Mouse (Mus musculus): ENCODE measurements at regions not wholly inside any gene's neighbourhood (a gene's known extent, or its start where the extent isn't known, plus 50 kb on each side); places are given as distances from the start of the nearest gene placed in this dataset.

DNA sequence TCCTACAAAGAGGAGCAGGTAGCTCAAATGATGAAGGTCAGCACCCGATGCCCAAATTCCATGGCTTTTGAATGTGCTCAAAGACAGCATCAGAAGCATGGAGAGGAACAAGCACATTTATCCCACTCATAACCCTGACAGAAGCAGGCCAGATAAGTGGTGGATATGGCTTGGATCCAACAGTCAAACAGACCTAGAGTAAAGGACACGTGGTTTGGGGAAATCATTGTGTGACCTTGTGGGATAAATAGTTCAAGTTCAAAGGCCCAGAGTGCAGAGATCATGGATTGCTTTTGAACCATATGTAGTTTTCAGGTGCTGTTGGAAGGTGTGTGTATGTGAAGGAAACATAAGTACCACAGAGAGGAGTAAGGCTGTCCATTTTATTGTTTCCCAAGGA lies 94.9 kb upstream of the H2al1a start:
- TF ChIP-seq CTCF (conservative IDR thresholded peaks at IDR 0.05; ENCODE audit: low read length), result no peak
- TF ChIP-seq POU5F1 (IDR thresholded peaks at IDR 0.05; ENCODE audit: borderline replicate concordance, low read length), result no peak
- TF ChIP-seq NANOG (IDR thresholded peaks at IDR 0.05; ENCODE audit: borderline replicate concordance, low read length), result no peak
- no peaks in the 10 kb centered on the region for H3K4me1 ChIP-seq (replicated peaks; ENCODE audit: low read depth, low read length)
- H3K4me3 ChIP-seq (replicated peaks; ENCODE audit: low read length), result no peak overlapping the region
- no peaks in the 10 kb centered on the region for H3K9me3 ChIP-seq (ENCODE audit: low read length)
- H3K27me3 ChIP-seq (ENCODE audit: insufficient read depth, low read length), result no peaks in the 10 kb centered on the region
- H3K36me3 ChIP-seq (ENCODE audit: insufficient read depth, low read length), result no peaks in the 10 kb centered on the region

DNA sequence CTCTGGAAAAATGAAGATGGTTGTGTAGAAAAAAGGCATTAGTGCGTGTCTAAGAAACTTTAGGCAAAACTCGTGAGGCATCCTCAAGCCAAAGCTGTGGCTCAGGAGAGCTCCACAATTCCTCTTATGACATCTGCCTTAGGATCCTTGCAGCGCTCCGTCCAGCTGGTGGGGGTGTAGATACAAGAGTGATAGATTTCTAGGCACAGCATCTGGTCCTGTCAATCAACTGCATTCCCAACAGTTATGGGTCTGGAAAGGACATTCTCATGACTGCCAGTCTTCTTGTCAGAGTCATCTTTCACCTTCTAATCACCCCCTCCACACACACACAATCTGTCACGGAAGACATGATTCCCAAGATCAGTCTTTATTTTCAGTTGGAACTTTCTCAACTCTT lies 89.2 kb upstream of the H2al1a start:
- no peaks in the 10 kb centered on the region for H3K4me1 ChIP-seq (replicated peaks; ENCODE audit: low read depth, low read length)
- no peaks in the 10 kb centered on the region for H3K36me3 ChIP-seq (ENCODE audit: insufficient read depth, low read length)
- no peaks in the 10 kb centered on the region for H3K27me3 ChIP-seq (ENCODE audit: insufficient read depth, low read length)
- H3K4me3 ChIP-seq (replicated peaks; ENCODE audit: low read length), result no peak overlapping the region
- no peak for TF ChIP-seq NANOG (IDR thresholded peaks at IDR 0.05; ENCODE audit: borderline replicate concordance, low read length)
- TF ChIP-seq POU5F1 (IDR thresholded peaks at IDR 0.05; ENCODE audit: borderline replicate concordance, low read length), result no peak
- no peak for TF ChIP-seq CTCF (conservative IDR thresholded peaks at IDR 0.05; ENCODE audit: low read length)
- no peaks in the 10 kb centered on the region for H3K9me3 ChIP-seq (ENCODE audit: low read length)

DNA sequence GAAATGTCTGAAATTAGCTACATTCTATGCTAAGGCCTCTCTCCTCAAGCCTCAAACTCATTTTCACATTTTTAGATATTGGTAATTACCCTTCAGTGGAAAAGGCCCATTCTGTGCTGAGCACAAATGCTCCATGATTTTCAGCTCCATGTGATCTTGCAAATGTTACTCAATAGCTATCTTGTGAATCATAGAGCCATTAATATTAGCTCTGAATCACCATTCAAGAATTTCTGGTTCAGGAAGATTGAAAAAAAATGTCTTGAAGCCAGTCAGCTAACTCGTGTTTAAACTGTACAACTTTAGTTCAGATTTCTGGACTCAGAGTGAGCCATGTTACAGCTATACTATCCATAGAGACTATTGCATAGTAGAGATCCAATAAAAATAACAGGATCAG lies 86.2 kb upstream of the H2al1a start:
- no peak for TF ChIP-seq NANOG (IDR thresholded peaks at IDR 0.05; ENCODE audit: borderline replicate concordance, low read length)
- TF ChIP-seq CTCF (conservative IDR thresholded peaks at IDR 0.05; ENCODE audit: low read length), result no peak
- no peak for TF ChIP-seq POU5F1 (IDR thresholded peaks at IDR 0.05; ENCODE audit: borderline replicate concordance, low read length)
- Histone ChIP-seq H3K4me1 (replicated peaks; ENCODE audit: low read depth, low read length) (no peaks in the 10 kb centered on the region), H3K36me3 (ENCODE audit: insufficient read depth, low read length) (no peaks in the 10 kb centered on the region), H3K27me3 (ENCODE audit: insufficient read depth, low read length) (no peaks in the 10 kb centered on the region), H3K9me3 (ENCODE audit: low read length) (no peaks in the 10 kb centered on the region), H3K4me3 (replicated peaks; ENCODE audit: low read length) (no peak overlapping the region)

DNA sequence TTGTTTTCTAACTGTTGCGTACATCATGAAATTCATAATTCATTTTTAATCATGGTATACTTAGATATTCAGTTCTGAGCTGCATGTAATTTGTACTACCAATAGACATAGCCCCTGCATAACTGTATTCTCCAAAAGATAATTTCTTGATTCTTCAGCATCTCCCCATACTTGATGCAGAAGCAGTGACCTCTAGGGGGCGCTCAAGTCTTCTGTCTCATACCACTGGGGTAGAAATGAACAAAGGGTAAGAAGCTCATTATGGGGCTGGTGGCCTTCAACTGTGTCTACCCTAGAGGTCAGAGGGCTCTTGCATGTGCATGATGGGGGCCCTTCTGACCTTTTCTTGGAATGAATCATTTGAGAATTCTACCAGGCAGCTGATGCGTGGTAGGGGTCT lies 85.6 kb upstream of the H2al1a start:
- no peaks in the 10 kb centered on the region for H3K27me3 ChIP-seq (ENCODE audit: insufficient read depth, low read length)
- no peak overlapping the region for H3K4me3 ChIP-seq (replicated peaks; ENCODE audit: low read length)
- no peaks in the 10 kb centered on the region for H3K9me3 ChIP-seq (ENCODE audit: low read length)
- H3K4me1 ChIP-seq (replicated peaks; ENCODE audit: low read depth, low read length), result no peaks in the 10 kb centered on the region
- TF ChIP-seq POU5F1 (IDR thresholded peaks at IDR 0.05; ENCODE audit: borderline replicate concordance, low read length) (no peak), CTCF (conservative IDR thresholded peaks at IDR 0.05; ENCODE audit: low read length) (peak; percentile 36)
- no peaks in the 10 kb centered on the region for H3K36me3 ChIP-seq (ENCODE audit: insufficient read depth, low read length)

DNA sequence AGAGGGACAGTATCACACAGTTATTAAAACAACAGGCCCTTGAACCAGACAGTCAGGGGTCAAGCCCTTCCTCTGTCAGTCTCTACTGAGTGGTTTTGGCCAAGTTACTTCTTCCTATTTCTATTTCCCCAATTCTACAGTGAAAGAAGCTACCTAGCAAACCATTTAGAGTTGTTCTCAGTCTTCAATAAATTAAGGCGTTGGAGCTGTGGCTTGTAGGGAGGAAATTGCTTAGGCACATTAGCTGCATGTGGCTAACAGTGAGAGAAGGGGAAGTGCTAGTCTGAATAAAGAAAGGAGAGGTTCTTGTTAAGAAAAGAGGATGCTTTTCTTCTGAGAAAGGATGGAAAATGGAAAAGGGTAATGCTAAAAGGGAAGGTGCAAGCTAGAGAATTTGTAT lies 60.0 kb upstream of the H2al1a start:
- Histone ChIP-seq H3K9me3 (ENCODE audit: low read length) (no peaks in the 10 kb centered on the region), H3K27me3 (ENCODE audit: insufficient read depth, low read length) (no peaks in the 10 kb centered on the region), H3K4me1 (replicated peaks; ENCODE audit: low read depth, low read length) (no peaks in the 10 kb centered on the region), H3K4me3 (replicated peaks; ENCODE audit: low read length) (no peak overlapping the region), H3K36me3 (ENCODE audit: insufficient read depth, low read length) (no peaks in the 10 kb centered on the region)
- TF ChIP-seq NANOG (IDR thresholded peaks at IDR 0.05; ENCODE audit: borderline replicate concordance, low read length) (no peak), POU5F1 (IDR thresholded peaks at IDR 0.05; ENCODE audit: borderline replicate concordance, low read length) (no peak), CTCF (conservative IDR thresholded peaks at IDR 0.05; ENCODE audit: low read length) (no peak)

DNA sequence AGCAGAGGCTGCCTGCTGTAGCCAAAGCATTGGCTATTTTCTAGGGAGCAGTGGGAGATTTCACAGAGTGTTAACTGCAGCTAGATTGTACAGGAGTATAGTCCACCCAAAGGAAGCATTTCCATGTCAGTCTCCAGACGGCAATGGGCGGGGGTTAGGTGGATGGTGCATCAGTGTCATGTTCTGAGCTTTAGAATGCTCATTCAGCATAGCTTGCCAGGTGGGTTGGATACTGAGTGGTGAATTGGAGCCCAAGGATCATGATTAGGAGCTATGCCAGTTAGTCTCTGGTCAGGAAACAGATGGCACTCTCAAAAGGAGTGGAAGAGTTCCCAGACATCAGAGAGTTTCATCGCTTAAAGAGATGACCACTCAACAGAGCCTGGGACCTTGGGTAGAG lies 53.5 kb upstream of the H2al1a start:
- Histone ChIP-seq H3K9me3 (ENCODE audit: low read length) (no peaks in the 10 kb centered on the region), H3K4me1 (replicated peaks; ENCODE audit: low read depth, low read length) (no peaks in the 10 kb centered on the region), H3K36me3 (ENCODE audit: insufficient read depth, low read length) (no peaks in the 10 kb centered on the region), H3K27me3 (ENCODE audit: insufficient read depth, low read length) (no peaks in the 10 kb centered on the region), H3K4me3 (replicated peaks; ENCODE audit: low read length) (no peak overlapping the region)
- TF ChIP-seq NANOG (IDR thresholded peaks at IDR 0.05; ENCODE audit: borderline replicate concordance, low read length), result no peak
- TF ChIP-seq CTCF (conservative IDR thresholded peaks at IDR 0.05; ENCODE audit: low read length), result no peak
- no peak for TF ChIP-seq POU5F1 (IDR thresholded peaks at IDR 0.05; ENCODE audit: borderline replicate concordance, low read length)

Data from E14TG2a.4 (cell line).